Mouse (Mus musculus) olfactory bulb, adult 2 months (tissue): ENCODE measurements at regions not wholly inside any gene's neighbourhood (a gene's known extent, or its start where the extent isn't known, plus 50 kb on each side); places are given as distances from the start of the nearest gene placed in this dataset.

Experiments
- CTCF ChIP-seq: fragments of 200-500 bp; IDR thresholded peaks from 2 replicates; pipeline ENCODE4 v1.5.1; 2012; ENCODE audit warnings: low read depth, mild to moderate bottlenecking, low read length, moderate library complexity; ENCODE audit not compliant: insufficient read depth
- POLR2A ChIP-seq: fragments of 200-500 bp; IDR thresholded peaks from 2 replicates; pipeline ENCODE4 v1.6.1; 2012; ENCODE audit warnings: mild to moderate bottlenecking, low read depth, low read length, moderate library complexity; ENCODE audit not compliant: insufficient read depth

DNA sequence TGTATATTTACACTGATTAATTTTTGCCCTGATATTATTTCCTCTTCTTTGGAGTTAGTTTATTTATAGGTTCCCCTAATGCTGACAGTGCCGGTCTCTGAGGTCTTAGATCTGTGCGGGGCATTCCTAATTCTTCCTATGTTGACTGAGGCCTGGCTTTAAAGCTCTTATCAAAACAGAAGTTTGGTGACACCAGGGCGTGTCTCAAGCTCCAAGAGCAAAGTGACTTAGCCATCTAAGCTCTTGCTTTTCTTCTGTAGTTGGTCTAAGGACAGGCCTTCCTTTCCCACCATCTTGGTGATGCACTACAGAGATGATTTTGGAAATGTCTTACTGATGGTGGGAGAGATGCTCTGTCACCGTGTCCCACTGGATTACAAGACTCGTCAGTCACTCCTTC lies 258.4 kb downstream of the Tbc1d1 start:
- TF ChIP-seq CTCF = no peak
- TF ChIP-seq POLR2A = no peak
